Mouse (Mus musculus): ENCODE data around the gene Dnhd1. TPM values are rescaled to one million over a fixed set of nuclear protein-coding genes. Genes with fewer than 3 reads are reported as not detected.

Gene Dnhd1
- 1 to 10 TPM; 5.2 to 6.1 TPM for total RNA-seq (2021)
- long read RNA-seq, experiment 1, partial matches to known transcripts: 2 of 3 reads
- long read RNA-seq, experiment 1, other reads (novel, unspliced or antisense): 1 of 3 reads
- long read RNA-seq, experiment 2, partial matches to known transcripts: 0 of 1 reads
- long read RNA-seq, experiment 2, other reads (novel, unspliced or antisense): 1 of 1 reads

GRCm38 (mm10) chr7:105650639-105651435 is at the start of gene Dnhd1:
Gene Dnhd1, plus strand, starts transcription at chr7:105650827.
- DNase-seq (ENCODE audit: low spot score in 2 of 2): peak; percentile 50 to 63

GRCm38 (mm10) chr7:105602860-105603623 is 47.6 kb upstream of the Dnhd1 start:
- peak; percentile 65 to 80 for DNase-seq (ENCODE audit: low spot score in 2 of 2)

- DNase-seq (ENCODE audit: low spot score in 2 of 2): no peak
Observed at GRCm38 (mm10) chr7:105608467-105608866, 42.2 kb upstream of the Dnhd1 start.

GRCm38 (mm10) chr7:105611767-105612166 is 38.9 kb upstream of the Dnhd1 start:
- DNase-seq (ENCODE audit: low spot score in 2 of 2): no peak

GRCm38 (mm10) chr7:105614400-105614799 is 36.2 kb upstream of the Dnhd1 start:
- no peak for DNase-seq (ENCODE audit: low spot score in 2 of 2)

- DNase-seq (ENCODE audit: low spot score in 2 of 2): no peak
Observed at GRCm38 (mm10) chr7:105615720-105616119, 34.9 kb upstream of the Dnhd1 start.

- DNase-seq (ENCODE audit: low spot score in 2 of 2): no peak
Observed at GRCm38 (mm10) chr7:105616561-105616960, 34.1 kb upstream of the Dnhd1 start.

GRCm38 (mm10) chr7:105617810-105618209 is 32.8 kb upstream of the Dnhd1 start:
- DNase-seq (ENCODE audit: low spot score in 2 of 2): no peak

GRCm38 (mm10) chr7:105619701-105620100 is 30.9 kb upstream of the Dnhd1 start:
- no peak for DNase-seq (ENCODE audit: low spot score in 2 of 2)

GRCm38 (mm10) chr7:105621053-105621452 is 29.6 kb upstream of the Dnhd1 start:
- peak; percentile 34 to 49 for DNase-seq (ENCODE audit: low spot score in 2 of 2)

- peak in 1 of 2 experiments; percentile 50 for DNase-seq (ENCODE audit: low spot score in 2 of 2)
Observed at GRCm38 (mm10) chr7:105621646-105622292, 28.9 kb upstream of the Dnhd1 start.

GRCm38 (mm10) chr7:105625397-105625796 is 25.2 kb upstream of the Dnhd1 start:
- DNase-seq (ENCODE audit: low spot score in 2 of 2): no peak

GRCm38 (mm10) chr7:105628633-105629032 is 22.0 kb upstream of the Dnhd1 start:
- no peak for DNase-seq (ENCODE audit: low spot score in 2 of 2)

GRCm38 (mm10) chr7:105632551-105632972 is 18.1 kb upstream of the Dnhd1 start:
- no peak for DNase-seq (ENCODE audit: low spot score in 2 of 2)

GRCm38 (mm10) chr7:105633127-105633800 is 17.4 kb upstream of the Dnhd1 start, which contains the start of gene Trim3:
Gene Trim3, minus strand, starts transcription at chr7:105633571.
- DNase-seq (ENCODE audit: low spot score in 2 of 2): peak; percentile 87 to 93

- no peak for DNase-seq (ENCODE audit: low spot score in 2 of 2)
Observed at GRCm38 (mm10) chr7:105633801-105634135, 16.9 kb upstream of the Dnhd1 start.

- no peak for DNase-seq (ENCODE audit: low spot score in 2 of 2)
Observed at GRCm38 (mm10) chr7:105634272-105634920, 16.2 kb upstream of the Dnhd1 start.

GRCm38 (mm10) chr7:105635726-105636125 is 14.9 kb upstream of the Dnhd1 start:
- DNase-seq (ENCODE audit: low spot score in 2 of 2): no peak

GRCm38 (mm10) chr7:105638776-105639175 is 11.9 kb upstream of the Dnhd1 start:
- no peak for DNase-seq (ENCODE audit: low spot score in 2 of 2)

- no peak for DNase-seq (ENCODE audit: low spot score in 2 of 2)
Observed at GRCm38 (mm10) chr7:105639304-105639703, 11.3 kb upstream of the Dnhd1 start.
